Mouse (Mus musculus): ENCODE results near the gene Syt17. TPM values are rescaled to one million over a fixed set of nuclear protein-coding genes. Genes with fewer than 3 reads are reported as not detected.

The Syt17 gene
- polyA plus RNA-seq, 1 experiment from 2014 or later, result 18.3 TPM

GRCm38 (mm10) chr7:118346943-118347342 lies 101.1 kb downstream of the Syt17 start:
- Histone ChIP-seq H3K27me3 (ENCODE audit: control insufficient read depth, insufficient read depth, low read length) (no peaks in the 10 kb centered on the region), H3K4me3 (ENCODE audit: low read depth, low read length) (no peak overlapping the region), H3K4me1 (ENCODE audit: control insufficient read depth, insufficient read depth, low read length) (no peaks in the 10 kb centered on the region), H3K36me3 (ENCODE audit: control insufficient read depth, insufficient read depth, low read length) (no peaks in the 10 kb centered on the region), H3K4me2 (ENCODE audit: low read depth, low read length) (no peak overlapping the region), H3K27ac (ENCODE audit: low read depth, low read length) (no peak overlapping the region), H3K9me3 (ENCODE audit: control insufficient read depth, low read length) (no peaks in the 10 kb centered on the region), H3K9ac (replicated peaks; ENCODE audit: low read depth, low read length) (no peak overlapping the region)
- WGBS, result 83% methylated on average over 2 of the region's 2 CpGs
- no peak for ATAC-seq (ENCODE audit: low read depth)

DNA sequence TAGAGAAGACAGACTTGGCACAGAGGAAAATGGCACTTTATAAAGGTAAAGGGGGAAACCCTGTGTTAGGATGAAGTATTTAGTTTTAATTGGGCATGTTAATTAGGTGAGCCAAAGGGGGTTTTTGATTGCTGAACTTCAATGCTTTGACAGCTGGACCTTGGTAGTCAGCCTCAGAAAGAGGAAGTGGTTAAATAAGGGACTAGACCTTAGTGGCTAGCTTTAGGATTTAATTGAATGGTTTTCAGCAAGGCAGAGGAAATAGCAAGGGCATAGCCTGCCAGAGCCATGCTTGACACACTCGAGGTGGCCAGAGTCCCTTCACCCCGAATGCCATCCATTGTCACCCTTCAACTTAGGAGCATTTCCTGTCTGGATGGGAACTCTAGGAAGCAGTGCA lies 101.6 kb downstream of the Syt17 start:
- H3K27ac ChIP-seq (ENCODE audit: low read depth, low read length), result no peak overlapping the region
- no peaks in the 10 kb centered on the region for H3K4me1 ChIP-seq (ENCODE audit: control insufficient read depth, insufficient read depth, low read length)
- no peak overlapping the region for H3K9ac ChIP-seq (replicated peaks; ENCODE audit: low read depth, low read length)
- H3K4me2 ChIP-seq (ENCODE audit: low read depth, low read length), result no peak overlapping the region
- no peaks in the 10 kb centered on the region for H3K9me3 ChIP-seq (ENCODE audit: control insufficient read depth, low read length)
- no peak for ATAC-seq (ENCODE audit: low read depth)
- 78% methylated on average over 2 of the region's 2 CpGs for WGBS
- no peak overlapping the region for H3K4me3 ChIP-seq (ENCODE audit: low read depth, low read length)
- H3K36me3 ChIP-seq (ENCODE audit: control insufficient read depth, insufficient read depth, low read length), result no peaks in the 10 kb centered on the region
- H3K27me3 ChIP-seq (ENCODE audit: control insufficient read depth, insufficient read depth, low read length), result no peaks in the 10 kb centered on the region

DNA sequence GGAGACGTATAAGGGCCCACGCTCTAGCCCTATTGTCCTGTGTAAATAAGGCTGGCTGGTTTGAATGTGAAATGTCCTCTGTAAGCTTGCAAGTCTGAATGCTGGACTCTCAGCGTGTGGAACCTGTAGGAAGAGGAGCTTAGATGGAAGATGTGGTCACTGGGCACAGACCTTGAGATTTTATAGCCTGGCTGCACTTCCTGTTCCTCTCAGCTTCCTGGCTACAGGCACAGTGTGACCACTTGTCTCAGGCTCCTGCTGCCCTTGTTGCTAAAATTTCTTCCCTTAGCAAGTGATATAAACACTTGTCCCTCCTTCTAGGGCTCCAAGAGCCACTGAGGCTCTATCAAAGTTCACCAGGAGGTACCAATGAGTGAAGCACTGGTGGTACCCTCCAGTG lies 102.6 kb downstream of the Syt17 start:
- Histone ChIP-seq H3K27ac (ENCODE audit: low read depth, low read length) (no peak overlapping the region), H3K36me3 (ENCODE audit: control insufficient read depth, insufficient read depth, low read length) (no peaks in the 10 kb centered on the region), H3K9me3 (ENCODE audit: control insufficient read depth, low read length) (no peaks in the 10 kb centered on the region), H3K4me3 (ENCODE audit: low read depth, low read length) (no peak overlapping the region), H3K27me3 (ENCODE audit: control insufficient read depth, insufficient read depth, low read length) (no peaks in the 10 kb centered on the region), H3K4me2 (ENCODE audit: low read depth, low read length) (no peak overlapping the region), H3K4me1 (ENCODE audit: control insufficient read depth, insufficient read depth, low read length) (no peaks in the 10 kb centered on the region), H3K9ac (replicated peaks; ENCODE audit: low read depth, low read length) (no peak overlapping the region)
- ATAC-seq (ENCODE audit: low read depth), result no peak
- 83% methylated on average over 3 of the region's 3 CpGs for WGBS

DNA sequence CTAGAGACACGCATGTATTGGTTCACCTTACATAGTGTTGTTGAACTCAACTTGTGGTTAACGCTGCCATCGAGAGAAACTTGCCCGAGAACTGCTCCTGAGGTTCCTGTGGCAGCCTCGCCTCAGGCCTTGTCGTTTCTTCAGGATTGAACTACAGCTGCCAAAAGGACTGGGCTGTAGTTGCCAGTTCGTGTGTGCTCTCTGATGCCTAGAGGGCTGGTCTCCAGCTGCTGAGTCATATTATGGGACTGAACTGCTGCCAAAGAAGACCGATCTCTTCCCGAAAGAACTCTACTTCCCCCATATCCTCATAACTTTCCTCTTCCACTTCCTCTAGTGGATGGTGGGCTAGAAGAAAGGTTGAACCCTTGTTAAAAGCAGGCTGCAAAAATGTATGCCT lies 103.3 kb downstream of the Syt17 start:
- Histone ChIP-seq H3K27ac (ENCODE audit: low read depth, low read length) (no peak overlapping the region), H3K4me1 (ENCODE audit: control insufficient read depth, insufficient read depth, low read length) (no peaks in the 10 kb centered on the region), H3K4me3 (ENCODE audit: low read depth, low read length) (no peak overlapping the region), H3K9me3 (ENCODE audit: control insufficient read depth, low read length) (no peaks in the 10 kb centered on the region), H3K4me2 (ENCODE audit: low read depth, low read length) (no peak overlapping the region), H3K27me3 (ENCODE audit: control insufficient read depth, insufficient read depth, low read length) (no peaks in the 10 kb centered on the region), H3K9ac (replicated peaks; ENCODE audit: low read depth, low read length) (no peak overlapping the region), H3K36me3 (ENCODE audit: control insufficient read depth, insufficient read depth, low read length) (no peaks in the 10 kb centered on the region)
- WGBS, result 88% methylated on average over 9 of the region's 9 CpGs
- no peak for ATAC-seq (ENCODE audit: low read depth)

Other genes starting within 250 kb of the Syt17 start
- gene Smg1, start 204.6 kb downstream of the Syt17 start, polyA plus RNA-seq (2014; fragmentation: Nextera tagmentation; extraction: Ambion mirVana), result 23.6 and 37.4 TPM in 2 replicates
- gene Itpripl2, start 43.8 kb upstream of the Syt17 start, polyA plus RNA-seq (2014; fragmentation: Nextera tagmentation; extraction: Ambion mirVana), result 0.29 and 0.93 TPM in 2 replicates
- 113 and 127 TPM in 2 replicates for gene Coq7, start 85.1 kb upstream of the Syt17 start, polyA plus RNA-seq (2014; fragmentation: Nextera tagmentation; extraction: Ambion mirVana)
- gene Tmc7, start 136.5 kb upstream of the Syt17 start, polyA plus RNA-seq (2014; fragmentation: Nextera tagmentation; extraction: Ambion mirVana), result 7.7 and 8.7 TPM in 2 replicates
- 0.19 and 0.45 TPM in 2 replicates for gene Tmc5, start 149.1 kb upstream of the Syt17 start, polyA plus RNA-seq (2014; fragmentation: Nextera tagmentation; extraction: Ambion mirVana)